Mouse (Mus musculus): Measurements from ENCODE around the gene Olfr57. TPM values are rescaled to one million over a fixed set of nuclear protein-coding genes. Genes with fewer than 3 reads are reported as not detected.
"Not testable (repeated sequence)": the region's sequence is repeated elsewhere in the genome, so short reads cannot be mapped to it uniquely, and the experiment has no call there.

Olfr57 gene
- 0.51 and 0.62 TPM in 2 replicates for polyA plus RNA-seq (2015; fragmentation: Nextera tagmentation; extraction: Ambion mirVana)

- no peak within 1 kb of the TSS for H3K4me2 ChIP-seq (ENCODE audit: low read length)
- H3K9me3 ChIP-seq (replicated peaks; ENCODE audit: control insufficient read depth, low read length, poor library complexity, severe bottlenecking), result peaks cover 3% of the 10 kb centered on the region; the same call in 1 of the 2 replicates
- no peak within 1 kb of the TSS for H3K27ac ChIP-seq (ENCODE audit: low read length)
- H3K36me3 ChIP-seq (ENCODE audit: control insufficient read depth, insufficient read depth, low read length), result no peaks in the 10 kb centered on the region
- no peaks in the 10 kb centered on the region for H3K27me3 ChIP-seq (ENCODE audit: control insufficient read depth, insufficient read depth, low read depth, low read length)
- H3K9ac ChIP-seq (ENCODE audit: low read depth, low read length), result no peak within 1 kb of the TSS
- no peak for ATAC-seq
- H3K4me1 ChIP-seq (ENCODE audit: control insufficient read depth, insufficient read depth, low read length), result no peaks in the 10 kb centered on the region
- no peak within 1 kb of the TSS for H3K4me3 ChIP-seq (ENCODE audit: low read depth, low read length)
These were observed at the start of gene Olfr57 for GRCm38 (mm10) chr10:79028441-79028840. Olfr57 (plus strand) TSS chr10:79028741.

- no peak within 1 kb of the TSS for H3K4me3 ChIP-seq (ENCODE audit: low read depth, low read length)
- no peaks in the 10 kb centered on the region for H3K27me3 ChIP-seq (ENCODE audit: control insufficient read depth, insufficient read depth, low read depth, low read length)
- H3K9me3 ChIP-seq (replicated peaks; ENCODE audit: control insufficient read depth, low read length, poor library complexity, severe bottlenecking), result no peaks in the 10 kb centered on the region
These were observed 47.8 kb upstream of the Olfr57 start, which contains the start of gene Olfr1352 for GRCm38 (mm10) chr10:78980750-78981149. Olfr1352 (plus strand) TSS chr10:78981050.

GRCm38 (mm10) chr10:79012172-79012571, 16.4 kb upstream of the Olfr57 start, which contains the start of gene Olfr1351:
Olfr1351 (plus strand) TSS chr10:79012472.
- Histone ChIP-seq H3K9me3 (replicated peaks; ENCODE audit: control insufficient read depth, low read length, poor library complexity, severe bottlenecking) (no peaks in the 10 kb centered on the region), H3K4me3 (ENCODE audit: low read depth, low read length) (no peak within 1 kb of the TSS), H3K9ac (ENCODE audit: low read depth, low read length) (no peak within 1 kb of the TSS), H3K27me3 (ENCODE audit: control insufficient read depth, insufficient read depth, low read depth, low read length) (no peaks in the 10 kb centered on the region), H3K36me3 (ENCODE audit: control insufficient read depth, insufficient read depth, low read length) (no peaks in the 10 kb centered on the region), H3K4me1 (ENCODE audit: control insufficient read depth, insufficient read depth, low read length) (no peaks in the 10 kb centered on the region), H3K27ac (ENCODE audit: low read length) (no peak within 1 kb of the TSS), H3K4me2 (ENCODE audit: low read length) (no peak within 1 kb of the TSS)
- WGBS, result 74% methylated on average over 1 of the region's 1 CpGs
- no peak for ATAC-seq

More at GRCm38 (mm10) chr10:78980750-78981149, 47.8 kb upstream of the Olfr57 start, which contains the start of gene Olfr1352:
- Histone ChIP-seq H3K4me2 (ENCODE audit: low read length) (no peak within 1 kb of the TSS), H3K27ac (ENCODE audit: low read length) (no peak within 1 kb of the TSS), H3K4me1 (ENCODE audit: control insufficient read depth, insufficient read depth, low read length) (no peaks in the 10 kb centered on the region), H3K9ac (ENCODE audit: low read depth, low read length) (no peak within 1 kb of the TSS), H3K36me3 (ENCODE audit: control insufficient read depth, insufficient read depth, low read length) (no peaks in the 10 kb centered on the region)
- no peak for ATAC-seq

- H3K27ac ChIP-seq (ENCODE audit: low read length); ATAC-seq; H3K27me3 ChIP-seq (ENCODE audit: control insufficient read depth, insufficient read depth, low read depth, low read length); H3K4me1 ChIP-seq (ENCODE audit: control insufficient read depth, insufficient read depth, low read length); H3K36me3 ChIP-seq (ENCODE audit: control insufficient read depth, insufficient read depth, low read length); H3K4me2 ChIP-seq (ENCODE audit: low read length); H3K9ac ChIP-seq (ENCODE audit: low read depth, low read length); H3K4me3 ChIP-seq (ENCODE audit: low read depth, low read length): not testable (repeated sequence)
- peaks cover 26% of the 10 kb centered on the region for H3K9me3 ChIP-seq (replicated peaks; ENCODE audit: control insufficient read depth, low read length, poor library complexity, severe bottlenecking)
- 92% methylated on average over 2 of the region's 2 CpGs for WGBS
These were observed 13.9 kb downstream of the Olfr57 start for GRCm38 (mm10) chr10:79042457-79042856.

- not testable (repeated sequence) for H3K27me3 ChIP-seq (ENCODE audit: control insufficient read depth, insufficient read depth, low read depth, low read length); H3K4me2 ChIP-seq (ENCODE audit: low read length); H3K4me1 ChIP-seq (ENCODE audit: control insufficient read depth, insufficient read depth, low read length); H3K9me3 ChIP-seq (replicated peaks; ENCODE audit: control insufficient read depth, low read length, poor library complexity, severe bottlenecking); H3K27ac ChIP-seq (ENCODE audit: low read length); H3K9ac ChIP-seq (ENCODE audit: low read depth, low read length); ATAC-seq; H3K4me3 ChIP-seq (ENCODE audit: low read depth, low read length)
- 95% methylated on average over 3 of the region's 3 CpGs for WGBS
- peaks cover 18% of the 10 kb centered on the region for H3K36me3 ChIP-seq (ENCODE audit: control insufficient read depth, insufficient read depth, low read length)
These were observed 28.8 kb downstream of the Olfr57 start for GRCm38 (mm10) chr10:79057370-79057769.

Other genes with a start within 250 kb of the Olfr57 start
- gene Slc1a6, start 248.2 kb upstream of the Olfr57 start, polyA plus RNA-seq (2015; fragmentation: Nextera tagmentation; extraction: Ambion mirVana), result 16.8 and 23.9 TPM in 2 replicates
- not detected in 2 replicates for gene Olfr1356, start 176.6 kb upstream of the Olfr57 start, polyA plus RNA-seq (2015; fragmentation: Nextera tagmentation; extraction: Ambion mirVana)
- not detected in 2 replicates for gene Olfr1355, start 153.2 kb upstream of the Olfr57 start, polyA plus RNA-seq (2015; fragmentation: Nextera tagmentation; extraction: Ambion mirVana)
- not detected in 2 replicates for gene Olfr1354, start 115.6 kb upstream of the Olfr57 start, polyA plus RNA-seq (2015; fragmentation: Nextera tagmentation; extraction: Ambion mirVana)
- gene Olfr8, start 78.1 kb upstream of the Olfr57 start, polyA plus RNA-seq (2015; fragmentation: Nextera tagmentation; extraction: Ambion mirVana), result not detected in 2 replicates
- gene Olfr1353, start 65.4 kb upstream of the Olfr57 start, polyA plus RNA-seq (2015; fragmentation: Nextera tagmentation; extraction: Ambion mirVana), result not detected in 2 replicates
- not detected in 2 replicates for gene Olfr1352, start 47.7 kb upstream of the Olfr57 start, polyA plus RNA-seq (2015; fragmentation: Nextera tagmentation; extraction: Ambion mirVana)
- not detected in 2 replicates for gene Olfr1351, start 16.3 kb upstream of the Olfr57 start, polyA plus RNA-seq (2015; fragmentation: Nextera tagmentation; extraction: Ambion mirVana)
- gene 2610008E11Rik, start 68.9 kb downstream of the Olfr57 start, polyA plus RNA-seq (2015; fragmentation: Nextera tagmentation; extraction: Ambion mirVana), result 57.1 and 58.6 TPM in 2 replicates
- gene Vmn2r80, start 120.0 kb downstream of the Olfr57 start, polyA plus RNA-seq (2015; fragmentation: Nextera tagmentation; extraction: Ambion mirVana), result not detected in 2 replicates
- not detected in 2 replicates for gene Vmn2r81, start 219.0 kb downstream of the Olfr57 start, polyA plus RNA-seq (2015; fragmentation: Nextera tagmentation; extraction: Ambion mirVana)